Mouse (Mus musculus) heart, embryonic 10.5 days (tissue): ENCODE results near the gene Mpped1. TPM values are rescaled to one million over a fixed set of nuclear protein-coding genes. Genes with fewer than 3 reads are reported as not detected.

ENCODE experiments used
- DNase-seq: peaks from one replicate; pipeline ENCODE4 v3.0.0-alpha.2; 2017; ENCODE audit warnings: low spot score
- H3K27ac ChIP-seq: fragments of 300-500 bp; sonication (generic); 2 replicates; pipeline ENCODE4 v1.5.1; 2016; ENCODE audit warnings: mild to moderate bottlenecking
- H3K27me3 ChIP-seq: fragments of 300-500 bp; sonication (generic); 2 replicates; pipeline ENCODE4 v1.6.1; 2016; ENCODE audit warnings: mild to moderate bottlenecking; ENCODE audit not compliant: poor library complexity, insufficient read depth, severe bottlenecking
- H3K36me3 ChIP-seq: fragments of 300-500 bp; sonication (generic); 2 replicates; pipeline ENCODE4 v1.6.1; 2016; ENCODE audit warnings: mild to moderate bottlenecking, moderate library complexity
- H3K4me1 ChIP-seq: fragments of 300-500 bp; sonication (generic); 2 replicates; pipeline ENCODE4 v1.6.1; 2016; ENCODE audit warnings: mild to moderate bottlenecking
- H3K4me3 ChIP-seq: fragments of 300-500 bp; sonication (generic); 2 replicates; pipeline ENCODE4 v1.5.1; 2016; ENCODE audit warnings: mild to moderate bottlenecking, moderate library complexity
- H3K9me3 ChIP-seq: fragments of 300-500 bp; sonication (generic); 2 replicates; pipeline ENCODE4 v1.6.1; 2016; ENCODE audit warnings: mild to moderate bottlenecking, moderate library complexity
- WGBS: fragments of 180-500 bp; shearing (Covaris S2); methylation state at CpG from one replicate; pipeline ENCODE4 v1.1.7; 2016; 5-methylcytosine and 5-hydroxymethylcytosine counted together
- polyA plus RNA-seq: library from polyadenylated mRNA; unstranded; fragments of >200 nt; fragmentation: Nextera tagmentation; extraction: Ambion mirVana; gene quantifications from 2 replicates; pipeline ENCODE4 v1.2.1, GENCODE M21; 2016

Gene Mpped1
- 0.22 and 0.70 TPM in 2 replicates for polyA plus RNA-seq

- WGBS: 4% methylated on average over 37 of the region's 37 CpGs
- peaks cover 5% of the 10 kb centered on the region for H3K4me1 ChIP-seq
- H3K36me3 ChIP-seq: no peaks in the 10 kb centered on the region
- peaks cover 95% of the 10 kb centered on the region for H3K27me3 ChIP-seq
- H3K27ac ChIP-seq: peak within 1 kb of the TSS; percentile 42
- no peak for DNase-seq
- H3K9me3 ChIP-seq: no peaks in the 10 kb centered on the region
- H3K4me3 ChIP-seq: peak within 1 kb of the TSS; percentile 68
Observed at GRCm38 (mm10) chr15:83779387-83779786, at the start of gene Mpped1. TSS of gene Mpped1 (plus strand) at chr15:83779467.

GRCm38 (mm10) chr15:83740676-83741422, 38.4 kb upstream of the Mpped1 start:
- Histone ChIP-seq H3K36me3 (no peaks in the 10 kb centered on the region), H3K27ac (peak overlapping the region; percentile 60), H3K4me1 (peaks cover 39% of the 10 kb centered on the region), H3K9me3 (no peaks in the 10 kb centered on the region), H3K4me3 (no peak overlapping the region), H3K27me3 (no peaks in the 10 kb centered on the region)
- DNase-seq: no peak
- WGBS: 33% methylated on average over 21 of the region's 21 CpGs

- H3K27ac ChIP-seq: peak overlapping the region; percentile 60; the same call in 1 of the 2 replicates
- no peak for DNase-seq
- peaks cover 32% of the 10 kb centered on the region for H3K4me1 ChIP-seq
- H3K4me3 ChIP-seq: no peak overlapping the region
- H3K9me3 ChIP-seq: no peaks in the 10 kb centered on the region
- 73% methylated on average over 1 of the region's 1 CpGs for WGBS
- H3K36me3 ChIP-seq: no peaks in the 10 kb centered on the region
- no peaks in the 10 kb centered on the region for H3K27me3 ChIP-seq
Observed at GRCm38 (mm10) chr15:83742018-83742417, 37.2 kb upstream of the Mpped1 start.

GRCm38 (mm10) chr15:83746311-83746710, 33.0 kb upstream of the Mpped1 start:
- Histone ChIP-seq H3K4me3 (no peak overlapping the region), H3K36me3 (no peaks in the 10 kb centered on the region), H3K9me3 (no peaks in the 10 kb centered on the region), H3K27ac (peak overlapping the region; percentile 23; the same call in 1 of the 2 replicates), H3K27me3 (no peaks in the 10 kb centered on the region), H3K4me1 (peaks cover 22% of the 10 kb centered on the region)
- DNase-seq: no peak
- 53% methylated on average over 16 of the region's 16 CpGs for WGBS

GRCm38 (mm10) chr15:83748986-83749385, 30.3 kb upstream of the Mpped1 start:
- H3K27me3 ChIP-seq: no peaks in the 10 kb centered on the region
- peaks cover 10% of the 10 kb centered on the region for H3K4me1 ChIP-seq
- no peak for DNase-seq
- H3K9me3 ChIP-seq: no peaks in the 10 kb centered on the region
- H3K27ac ChIP-seq: no peak overlapping the region
- no peak overlapping the region for H3K4me3 ChIP-seq
- no peaks in the 10 kb centered on the region for H3K36me3 ChIP-seq
- 71% methylated on average over 6 of the region's 6 CpGs for WGBS

GRCm38 (mm10) chr15:83749436-83749835, 29.8 kb upstream of the Mpped1 start:
- Histone ChIP-seq H3K27ac (no peak overlapping the region), H3K36me3 (no peaks in the 10 kb centered on the region), H3K9me3 (peaks cover under 1% of the 10 kb centered on the region), H3K27me3 (no peaks in the 10 kb centered on the region), H3K4me3 (no peak overlapping the region), H3K4me1 (peaks cover 10% of the 10 kb centered on the region)
- no peak for DNase-seq
- 70% methylated on average over 7 of the region's 9 CpGs for WGBS

GRCm38 (mm10) chr15:83756742-83757141, 22.5 kb upstream of the Mpped1 start:
- Histone ChIP-seq H3K4me3 (no peak overlapping the region), H3K27me3 (peaks cover 15% of the 10 kb centered on the region; the same call in 1 of the 2 replicates), H3K9me3 (peaks cover 3% of the 10 kb centered on the region), H3K4me1 (no peaks in the 10 kb centered on the region), H3K27ac (no peak overlapping the region), H3K36me3 (no peaks in the 10 kb centered on the region)
- WGBS: 25% methylated on average over 9 of the region's 9 CpGs
- no peak for DNase-seq

GRCm38 (mm10) chr15:83758958-83759357, 20.3 kb upstream of the Mpped1 start:
- Histone ChIP-seq H3K4me1 (no peaks in the 10 kb centered on the region), H3K9me3 (peaks cover 3% of the 10 kb centered on the region), H3K27me3 (peaks cover 17% of the 10 kb centered on the region; the same call in 1 of the 2 replicates), H3K27ac (no peak overlapping the region), H3K4me3 (no peak overlapping the region), H3K36me3 (no peaks in the 10 kb centered on the region)
- 15% methylated on average over 4 of the region's 4 CpGs for WGBS
- DNase-seq: no peak

- Histone ChIP-seq H3K9me3 (no peaks in the 10 kb centered on the region), H3K27me3 (peaks cover 34% of the 10 kb centered on the region; the same call in 1 of the 2 replicates), H3K27ac (no peak overlapping the region), H3K4me1 (peaks cover 2% of the 10 kb centered on the region), H3K4me3 (no peak overlapping the region), H3K36me3 (no peaks in the 10 kb centered on the region)
- no peak for DNase-seq
- 4% methylated on average over 10 of the region's 10 CpGs for WGBS
Observed at GRCm38 (mm10) chr15:83760683-83761082, 18.6 kb upstream of the Mpped1 start.

- no peaks in the 10 kb centered on the region for H3K36me3 ChIP-seq
- H3K4me3 ChIP-seq: no peak overlapping the region
- H3K27me3 ChIP-seq: peaks cover 36% of the 10 kb centered on the region; the same call in 1 of the 2 replicates
- H3K4me1 ChIP-seq: peaks cover 5% of the 10 kb centered on the region
- H3K9me3 ChIP-seq: no peaks in the 10 kb centered on the region
- DNase-seq: no peak
- 88% methylated on average over 13 of the region's 13 CpGs for WGBS
- H3K27ac ChIP-seq: no peak overlapping the region
Observed at GRCm38 (mm10) chr15:83761512-83761911, 17.8 kb upstream of the Mpped1 start.

GRCm38 (mm10) chr15:83765388-83766029, 13.8 kb upstream of the Mpped1 start:
- Histone ChIP-seq H3K36me3 (no peaks in the 10 kb centered on the region), H3K4me1 (peaks cover 10% of the 10 kb centered on the region), H3K9me3 (no peaks in the 10 kb centered on the region), H3K27ac (0 out of 2 replicates have a peak overlapping the region, but pooled peaks have one; percentile 13), H3K27me3 (peaks cover 59% of the 10 kb centered on the region), H3K4me3 (no peak overlapping the region)
- DNase-seq: no peak
- 27% methylated on average over 6 of the region's 6 CpGs for WGBS

- H3K27me3 ChIP-seq: peaks cover 88% of the 10 kb centered on the region
- H3K4me3 ChIP-seq: no peak overlapping the region
- no peak overlapping the region for H3K27ac ChIP-seq
- H3K36me3 ChIP-seq: no peaks in the 10 kb centered on the region
- peaks cover 7% of the 10 kb centered on the region for H3K4me1 ChIP-seq
- WGBS: 72% methylated on average over 8 of the region's 8 CpGs
- DNase-seq: no peak
- no peaks in the 10 kb centered on the region for H3K9me3 ChIP-seq
Observed at GRCm38 (mm10) chr15:83771346-83772053, 7.8 kb upstream of the Mpped1 start.

- peaks cover 93% of the 10 kb centered on the region for H3K27me3 ChIP-seq
- DNase-seq: no peak
- H3K36me3 ChIP-seq: no peaks in the 10 kb centered on the region
- WGBS: 63% methylated on average over 5 of the region's 5 CpGs
- no peaks in the 10 kb centered on the region for H3K9me3 ChIP-seq
- H3K4me1 ChIP-seq: peaks cover 7% of the 10 kb centered on the region
- H3K4me3 ChIP-seq: no peak overlapping the region
- H3K27ac ChIP-seq: no peak overlapping the region
Observed at GRCm38 (mm10) chr15:83772460-83772859, 6.8 kb upstream of the Mpped1 start.
